Mouse (Mus musculus) ES-E14 (cell line): Measurements from ENCODE around the gene Erg.

Source experiments
- HCFC1 ChIP-seq: IDR thresholded peaks from 2 replicates; pipeline ENCODE4 v1.6.1; 2012; ENCODE audit warnings: low read length, inconsistent platforms, borderline replicate concordance; ENCODE audit not compliant: insufficient read depth
- MAFK ChIP-seq: IDR thresholded peaks from 2 replicates; pipeline ENCODE4 v1.6.1; 2014; ENCODE audit warnings: mild to moderate bottlenecking, low read depth, low read length, inconsistent platforms; ENCODE audit not compliant: insufficient read depth

GRCm38 (mm10) chr16:95408096-95408495 is 178.3 kb downstream of the Erg start:
- TF ChIP-seq HCFC1: no peak
- TF ChIP-seq MAFK: no peak; the same call in 1 of the 2 replicates
